Mouse (Mus musculus): ENCODE data around the gene Zdhhc19. TPM values are rescaled to one million over a fixed set of nuclear protein-coding genes. Genes with fewer than 3 reads are reported as not detected.

Zdhhc19 gene
- polyA plus RNA-seq, 1 experiment = not detected

DNA sequence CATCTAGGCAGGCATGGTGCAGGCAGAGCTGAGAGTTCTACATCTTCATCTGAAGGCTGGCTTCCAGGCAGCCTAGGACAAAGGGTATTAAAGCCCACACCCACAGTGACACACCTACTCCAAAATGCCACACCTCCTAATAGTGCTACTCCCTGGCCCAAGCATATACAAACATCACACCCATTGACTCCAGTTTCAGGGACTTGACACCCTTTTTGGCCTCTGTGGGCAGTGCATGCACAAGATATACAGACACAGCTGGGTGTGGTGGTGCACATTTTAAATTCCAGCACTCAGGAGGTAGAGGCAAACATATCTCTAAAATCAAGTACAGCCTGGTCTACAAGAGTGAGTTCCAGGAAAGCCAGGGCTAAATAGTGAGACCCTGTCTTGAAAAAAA is 40.0 kb upstream of the Zdhhc19 start:
- no peak for TF ChIP-seq CTCF (IDR thresholded peaks at IDR 0.05; ENCODE audit: low read depth, low read length)
- no peak for TF ChIP-seq EP300 (IDR thresholded peaks at IDR 0.05; ENCODE audit: insufficient read depth, low read depth, low read length)
- TF ChIP-seq POLR2A (IDR thresholded peaks at IDR 0.05; ENCODE audit: insufficient read depth, low read length) = no peak
- H3K9me3 ChIP-seq (replicated peaks; ENCODE audit: control insufficient read depth, insufficient read depth, low read length, poor library complexity, severe bottlenecking) = no peaks in the 10 kb centered on the region
- no peaks in the 10 kb centered on the region for H3K4me1 ChIP-seq (ENCODE audit: control insufficient read depth, insufficient read depth, low read length)
- no peak overlapping the region for H3K27ac ChIP-seq (ENCODE audit: insufficient read depth, low read length)
- no peaks in the 10 kb centered on the region for H3K27me3 ChIP-seq (ENCODE audit: control insufficient read depth, insufficient read depth, low read length, poor library complexity, severe bottlenecking)
- no peak overlapping the region for H3K9ac ChIP-seq (ENCODE audit: low read depth, poor library complexity, severe bottlenecking)
- no peaks in the 10 kb centered on the region for H3K36me3 ChIP-seq (ENCODE audit: control insufficient read depth, insufficient read depth, low read length, poor library complexity, severe bottlenecking)
- H3K4me3 ChIP-seq (ENCODE audit: low read depth, low read length) = no peak overlapping the region

DNA sequence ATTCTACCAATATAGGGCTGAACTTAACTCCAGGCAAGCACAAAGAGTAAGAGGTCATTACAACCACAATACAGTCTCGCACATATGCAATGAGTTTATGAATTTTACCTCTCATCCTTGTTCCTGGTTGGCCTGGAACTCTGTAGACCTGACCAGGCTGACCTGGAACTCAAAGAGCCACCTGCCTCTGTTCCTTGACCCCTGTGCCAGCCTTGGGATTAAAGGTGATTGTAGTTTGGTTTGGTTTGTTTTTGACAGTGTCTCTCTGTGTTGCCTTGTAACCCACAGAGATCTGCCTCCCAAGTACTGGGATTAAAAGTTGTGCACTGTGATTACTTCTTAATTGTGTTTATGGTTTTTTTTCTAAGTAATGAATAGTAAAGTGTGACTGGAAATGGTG is 39.3 kb upstream of the Zdhhc19 start:
- no peaks in the 10 kb centered on the region for H3K36me3 ChIP-seq (ENCODE audit: control insufficient read depth, insufficient read depth, low read length, poor library complexity, severe bottlenecking)
- no peak overlapping the region for H3K4me3 ChIP-seq (ENCODE audit: low read depth, low read length)

DNA sequence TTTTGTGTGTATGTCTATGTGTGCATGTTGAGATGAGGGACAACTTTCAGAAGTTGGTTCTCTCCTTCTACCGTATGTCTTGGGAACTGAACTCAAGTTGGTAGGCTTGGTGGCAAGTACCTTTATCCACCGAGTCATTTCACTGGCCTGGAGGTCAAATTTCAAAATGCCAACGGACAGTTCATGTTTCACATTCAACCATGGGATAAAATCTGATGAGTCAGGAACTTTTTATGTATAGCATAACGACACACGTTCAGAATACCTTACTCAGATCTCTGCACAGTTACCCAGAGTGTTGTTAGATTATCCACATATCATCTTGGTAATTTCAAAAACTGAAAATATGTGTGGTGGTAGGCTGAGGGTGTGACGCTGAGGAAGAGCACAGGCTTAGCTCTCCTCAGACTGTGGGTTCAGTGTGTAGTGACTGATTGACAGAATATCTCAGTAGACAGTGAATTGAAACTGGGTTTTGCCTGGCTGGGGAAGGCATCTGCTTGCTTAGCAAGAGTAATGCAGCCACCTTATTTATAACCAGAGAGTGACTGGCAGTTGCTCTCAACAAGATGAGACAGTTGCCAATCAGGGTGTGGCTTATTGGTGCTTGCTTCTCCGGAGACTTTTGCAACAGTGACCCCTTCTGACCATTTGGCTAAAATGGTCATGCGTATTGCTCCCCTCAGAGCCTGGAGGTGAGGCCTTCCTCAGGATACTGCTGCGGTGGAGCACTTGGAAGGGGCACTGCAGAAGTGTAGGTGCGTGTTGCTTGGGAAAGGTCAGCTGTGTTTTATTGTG is 38.3 kb upstream of the Zdhhc19 start:
- no peaks in the 10 kb centered on the region for H3K36me3 ChIP-seq (ENCODE audit: control insufficient read depth, insufficient read depth, low read length, poor library complexity, severe bottlenecking)
- H3K9me3 ChIP-seq (replicated peaks; ENCODE audit: control insufficient read depth, insufficient read depth, low read length, poor library complexity, severe bottlenecking) = no peaks in the 10 kb centered on the region
- H3K27ac ChIP-seq (ENCODE audit: insufficient read depth, low read length) = no peak overlapping the region
- H3K27me3 ChIP-seq (ENCODE audit: control insufficient read depth, insufficient read depth, low read length, poor library complexity, severe bottlenecking) = no peaks in the 10 kb centered on the region
- H3K4me3 ChIP-seq (ENCODE audit: low read depth, low read length) = no peak overlapping the region
- H3K9ac ChIP-seq (ENCODE audit: low read depth, poor library complexity, severe bottlenecking) = no peak overlapping the region
- TF ChIP-seq POLR2A (IDR thresholded peaks at IDR 0.05; ENCODE audit: insufficient read depth, low read length) = no peak
- TF ChIP-seq CTCF (IDR thresholded peaks at IDR 0.05; ENCODE audit: low read depth, low read length) = peak; percentile 57
- H3K4me1 ChIP-seq (ENCODE audit: control insufficient read depth, insufficient read depth, low read length) = no peaks in the 10 kb centered on the region

More for the DNA sequence above, 39.3 kb upstream of the Zdhhc19 start:
- H3K9ac ChIP-seq (ENCODE audit: low read depth, poor library complexity, severe bottlenecking) = no peak overlapping the region
- no peak for TF ChIP-seq EP300 (IDR thresholded peaks at IDR 0.05; ENCODE audit: insufficient read depth, low read depth, low read length)
- TF ChIP-seq POLR2A (IDR thresholded peaks at IDR 0.05; ENCODE audit: insufficient read depth, low read length) = no peak
- no peak for TF ChIP-seq CTCF (IDR thresholded peaks at IDR 0.05; ENCODE audit: low read depth, low read length)
- H3K27ac ChIP-seq (ENCODE audit: insufficient read depth, low read length) = no peak overlapping the region
- H3K4me1 ChIP-seq (ENCODE audit: control insufficient read depth, insufficient read depth, low read length) = no peaks in the 10 kb centered on the region
- H3K9me3 ChIP-seq (replicated peaks; ENCODE audit: control insufficient read depth, insufficient read depth, low read length, poor library complexity, severe bottlenecking) = no peaks in the 10 kb centered on the region
- no peaks in the 10 kb centered on the region for H3K27me3 ChIP-seq (ENCODE audit: control insufficient read depth, insufficient read depth, low read length, poor library complexity, severe bottlenecking)

DNA sequence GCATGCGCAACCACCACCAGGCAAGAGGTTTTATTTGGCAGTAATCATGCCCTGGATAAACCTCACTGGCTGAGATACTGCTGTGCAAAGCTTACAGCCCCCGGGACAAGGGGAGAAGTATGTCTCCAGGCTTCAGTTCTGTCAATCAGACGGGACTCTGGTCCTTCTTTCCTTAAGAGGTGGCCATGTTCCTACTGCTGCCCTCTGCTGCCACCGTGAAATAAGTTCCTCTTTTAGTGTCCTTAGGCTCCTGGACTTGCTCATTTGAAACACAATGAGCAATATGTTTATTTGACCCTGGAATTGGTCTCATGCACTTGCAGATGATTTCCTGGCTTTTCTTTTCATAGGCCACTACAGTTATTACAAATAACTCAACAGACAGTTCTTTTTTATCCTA is 35.5 kb upstream of the Zdhhc19 start:
- Histone ChIP-seq H3K9me3 (replicated peaks; ENCODE audit: control insufficient read depth, insufficient read depth, low read length, poor library complexity, severe bottlenecking) (no peaks in the 10 kb centered on the region), H3K36me3 (ENCODE audit: control insufficient read depth, insufficient read depth, low read length, poor library complexity, severe bottlenecking) (no peaks in the 10 kb centered on the region), H3K27ac (ENCODE audit: insufficient read depth, low read length) (no peak overlapping the region), H3K9ac (ENCODE audit: low read depth, poor library complexity, severe bottlenecking) (no peak overlapping the region), H3K4me1 (ENCODE audit: control insufficient read depth, insufficient read depth, low read length) (no peaks in the 10 kb centered on the region), H3K4me3 (ENCODE audit: low read depth, low read length) (no peak overlapping the region), H3K27me3 (ENCODE audit: control insufficient read depth, insufficient read depth, low read length, poor library complexity, severe bottlenecking) (no peaks in the 10 kb centered on the region)
- TF ChIP-seq CTCF (IDR thresholded peaks at IDR 0.05; ENCODE audit: low read depth, low read length) (no peak), POLR2A (IDR thresholded peaks at IDR 0.05; ENCODE audit: insufficient read depth, low read length) (no peak)

DNA sequence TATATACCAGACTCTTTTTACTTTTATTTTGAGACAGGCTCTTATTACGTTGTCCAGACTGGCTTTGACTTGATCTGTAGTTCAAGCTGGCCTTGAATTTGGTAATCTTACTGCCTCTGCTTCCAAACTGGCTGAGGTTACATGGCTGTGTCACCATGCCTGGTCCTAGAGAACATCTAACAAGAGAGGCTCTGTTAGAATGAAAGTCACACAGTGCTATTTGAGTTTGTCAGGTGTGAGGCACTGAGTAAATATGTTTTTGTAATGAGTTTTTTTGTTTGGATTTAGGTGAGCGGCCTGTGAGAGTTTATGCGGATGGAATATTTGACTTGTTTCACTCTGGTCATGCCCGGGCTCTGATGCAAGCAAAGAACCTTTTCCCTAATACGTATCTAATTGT is 34.4 kb upstream of the Zdhhc19 start:
- H3K27me3 ChIP-seq (ENCODE audit: control insufficient read depth, insufficient read depth, low read length, poor library complexity, severe bottlenecking) = no peaks in the 10 kb centered on the region
- TF ChIP-seq EP300 (IDR thresholded peaks at IDR 0.05; ENCODE audit: insufficient read depth, low read depth, low read length) = no peak
- H3K27ac ChIP-seq (ENCODE audit: insufficient read depth, low read length) = no peak overlapping the region
- no peaks in the 10 kb centered on the region for H3K9me3 ChIP-seq (replicated peaks; ENCODE audit: control insufficient read depth, insufficient read depth, low read length, poor library complexity, severe bottlenecking)
- no peaks in the 10 kb centered on the region for H3K4me1 ChIP-seq (ENCODE audit: control insufficient read depth, insufficient read depth, low read length)
- no peak overlapping the region for H3K4me3 ChIP-seq (ENCODE audit: low read depth, low read length)
- no peak overlapping the region for H3K9ac ChIP-seq (ENCODE audit: low read depth, poor library complexity, severe bottlenecking)
- no peaks in the 10 kb centered on the region for H3K36me3 ChIP-seq (ENCODE audit: control insufficient read depth, insufficient read depth, low read length, poor library complexity, severe bottlenecking)

DNA sequence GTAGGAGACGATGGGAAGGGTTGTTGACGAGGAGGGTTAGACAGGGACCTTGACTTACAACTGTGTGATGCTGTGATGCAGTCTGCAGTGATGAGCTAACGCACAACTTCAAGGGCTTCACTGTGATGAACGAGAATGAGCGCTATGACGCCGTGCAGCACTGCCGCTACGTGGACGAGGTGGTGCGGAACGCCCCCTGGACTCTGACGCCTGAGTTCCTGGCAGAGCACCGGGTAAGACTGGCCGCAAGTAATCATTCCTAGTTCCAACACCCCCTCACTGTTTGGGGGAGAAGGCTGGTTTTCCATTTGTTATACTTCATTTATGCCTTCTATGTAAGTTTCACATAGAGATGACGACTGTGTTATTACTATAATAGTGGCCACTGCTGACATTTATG is 33.1 kb upstream of the Zdhhc19 start:
- Histone ChIP-seq H3K9me3 (replicated peaks; ENCODE audit: control insufficient read depth, insufficient read depth, low read length, poor library complexity, severe bottlenecking) (no peaks in the 10 kb centered on the region), H3K27ac (ENCODE audit: insufficient read depth, low read length) (no peak overlapping the region), H3K4me3 (ENCODE audit: low read depth, low read length) (no peak overlapping the region), H3K27me3 (ENCODE audit: control insufficient read depth, insufficient read depth, low read length, poor library complexity, severe bottlenecking) (no peaks in the 10 kb centered on the region), H3K4me1 (ENCODE audit: control insufficient read depth, insufficient read depth, low read length) (no peaks in the 10 kb centered on the region), H3K36me3 (ENCODE audit: control insufficient read depth, insufficient read depth, low read length, poor library complexity, severe bottlenecking) (no peaks in the 10 kb centered on the region), H3K9ac (ENCODE audit: low read depth, poor library complexity, severe bottlenecking) (no peak overlapping the region)
- TF ChIP-seq CTCF (IDR thresholded peaks at IDR 0.05; ENCODE audit: low read depth, low read length) = no peak
- TF ChIP-seq EP300 (IDR thresholded peaks at IDR 0.05; ENCODE audit: insufficient read depth, low read depth, low read length) = no peak
- no peak for TF ChIP-seq POLR2A (IDR thresholded peaks at IDR 0.05; ENCODE audit: insufficient read depth, low read length)
